Mouse (Mus musculus) neural tube, embryonic 13.5 days (tissue): ENCODE measurements around the gene Kcnh8. TPM values are rescaled to one million over a fixed set of nuclear protein-coding genes. Genes with fewer than 3 reads are reported as not detected.

Experiments
- ATAC-seq: fragments of 200-750 bp; cut with Nextera tagmentation; 2 replicates; pipeline ENCODE4 v1.8.0; 2017; ENCODE audit warnings: low read depth, mild to moderate bottlenecking, moderate TSS enrichment, moderate library complexity
- H3K27ac ChIP-seq: fragments of 300-500 bp; sonication (generic); replicated peaks from 2 replicates; pipeline ENCODE4 v1.5.1; 2015; ENCODE audit warnings: moderate library complexity, mild to moderate bottlenecking, inconsistent platforms
- H3K27me3 ChIP-seq: fragments of 300-500 bp; sonication (generic); 2 replicates; pipeline ENCODE4 v1.6.1; 2015; ENCODE audit warnings: mild to moderate bottlenecking, inconsistent platforms
- H3K36me3 ChIP-seq: fragments of 300-500 bp; sonication (generic); 2 replicates; pipeline ENCODE4 v1.6.1; 2015; ENCODE audit warnings: mild to moderate bottlenecking, inconsistent platforms
- H3K4me1 ChIP-seq: fragments of 300-500 bp; sonication (generic); replicated peaks from 2 replicates; pipeline ENCODE4 v1.6.1; 2015; ENCODE audit warnings: inconsistent platforms
- H3K4me2 ChIP-seq: fragments of 300-500 bp; sonication (generic); 2 replicates; pipeline ENCODE4 v1.6.1; 2015; ENCODE audit warnings: inconsistent platforms, mild to moderate bottlenecking, moderate library complexity
- H3K4me3 ChIP-seq: fragments of 300-500 bp; sonication (generic); 2 replicates; pipeline ENCODE4 v1.5.1; 2015; ENCODE audit warnings: mild to moderate bottlenecking, inconsistent platforms
- H3K9ac ChIP-seq: fragments of 300-500 bp; sonication (generic); 2 replicates; pipeline ENCODE4 v1.6.1; 2015; ENCODE audit warnings: moderate library complexity, mild to moderate bottlenecking, inconsistent platforms
- H3K9me3 ChIP-seq: fragments of 300-500 bp; sonication (generic); 2 replicates; pipeline ENCODE4 v1.6.1; 2016; ENCODE audit warnings: inconsistent platforms
- WGBS: fragments of 180-500 bp; shearing (Covaris S2); methylation state at CpG from one replicate; pipeline ENCODE4 v1.1.7; 2015; 5-methylcytosine and 5-hydroxymethylcytosine counted together
- polyA plus RNA-seq: library from polyadenylated mRNA; unstranded; fragments of >200 nt; fragmentation: Nextera tagmentation; extraction: Ambion mirVana; gene quantifications from 2 replicates; pipeline ENCODE4 v1.2.1, GENCODE M21; 2015

The Kcnh8 gene
- polyA plus RNA-seq, 1 experiment from 2014 or later, result 4.8 TPM

DNA sequence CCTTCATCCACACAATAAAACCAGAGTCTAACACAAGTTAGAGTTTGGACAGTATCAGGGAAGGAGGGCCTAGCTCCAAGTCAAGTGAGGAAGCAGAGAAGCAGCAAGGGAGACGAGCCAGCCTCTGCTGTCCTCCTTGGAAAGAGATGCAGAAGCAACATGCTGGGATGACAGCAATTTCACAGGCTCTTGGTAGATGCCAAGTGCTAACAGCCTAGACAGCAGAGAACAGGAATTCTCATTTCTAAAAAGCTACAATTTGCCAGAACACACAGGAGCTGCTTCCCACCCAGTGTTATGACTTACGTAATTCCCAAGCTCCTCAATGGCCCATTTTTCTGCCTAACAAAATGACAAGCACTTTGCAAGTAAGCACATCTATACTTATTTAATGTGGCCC lies 277.5 kb downstream of the Kcnh8 start:
- Histone ChIP-seq H3K9ac (no peak overlapping the region), H3K4me1 (no peaks in the 10 kb centered on the region), H3K27ac (no peak overlapping the region), H3K9me3 (no peaks in the 10 kb centered on the region), H3K4me3 (no peak overlapping the region), H3K27me3 (no peaks in the 10 kb centered on the region), H3K4me2 (no peak overlapping the region), H3K36me3 (no peaks in the 10 kb centered on the region)
- ATAC-seq, result no peak
- 78% methylated on average over 2 of the region's 2 CpGs for WGBS

DNA sequence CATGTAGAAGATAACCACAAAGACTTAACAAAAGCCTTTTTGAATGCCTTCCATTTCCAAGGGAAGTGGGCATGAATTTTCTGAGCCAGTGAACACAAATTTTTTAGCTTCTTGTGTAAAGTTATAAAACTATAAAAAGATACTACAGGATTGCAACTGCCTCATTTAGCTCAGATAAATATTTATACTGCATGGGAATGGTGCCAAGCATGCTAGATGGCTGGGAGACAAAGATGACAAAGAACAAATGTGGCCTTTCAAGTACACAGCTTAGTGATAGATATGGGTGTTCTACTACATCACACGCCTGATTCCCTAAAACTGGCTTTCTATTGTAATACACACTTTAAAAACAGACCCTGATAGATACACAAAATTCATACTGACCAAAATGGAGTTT lies 282.7 kb downstream of the Kcnh8 start:
- H3K9me3 ChIP-seq, result no peaks in the 10 kb centered on the region
- ATAC-seq, result no peak
- WGBS, result 87% methylated on average over 1 of the region's 1 CpGs
- H3K36me3 ChIP-seq, result no peaks in the 10 kb centered on the region
- no peak overlapping the region for H3K4me2 ChIP-seq
- no peak overlapping the region for H3K9ac ChIP-seq
- H3K4me1 ChIP-seq, result no peaks in the 10 kb centered on the region
- H3K4me3 ChIP-seq, result no peak overlapping the region
- no peaks in the 10 kb centered on the region for H3K27me3 ChIP-seq
- no peak overlapping the region for H3K27ac ChIP-seq

- ATAC-seq, result no peak
- no peaks in the 10 kb centered on the region for H3K27me3 ChIP-seq
- no peak overlapping the region for H3K9ac ChIP-seq
- no peak overlapping the region for H3K4me3 ChIP-seq
- no peaks in the 10 kb centered on the region for H3K9me3 ChIP-seq
- no peaks in the 10 kb centered on the region for H3K4me1 ChIP-seq
- no peaks in the 10 kb centered on the region for H3K36me3 ChIP-seq
- WGBS, result 78% methylated on average over 3 of the region's 3 CpGs
- H3K27ac ChIP-seq, result no peak overlapping the region
- H3K4me2 ChIP-seq, result no peak overlapping the region
Measured at GRCm38 (mm10) chr17:52920519-52921106, 318.1 kb downstream of the Kcnh8 start.

GRCm38 (mm10) chr17:52943966-52944365 lies 341.5 kb downstream of the Kcnh8 start:
- no peak overlapping the region for H3K4me3 ChIP-seq
- no peaks in the 10 kb centered on the region for H3K36me3 ChIP-seq
- no peak overlapping the region for H3K27ac ChIP-seq
- H3K4me1 ChIP-seq, result no peaks in the 10 kb centered on the region
- no peak overlapping the region for H3K4me2 ChIP-seq
- no peak for ATAC-seq
- H3K27me3 ChIP-seq, result no peaks in the 10 kb centered on the region
- no peaks in the 10 kb centered on the region for H3K9me3 ChIP-seq
- no peak overlapping the region for H3K9ac ChIP-seq

- WGBS, result 88% methylated on average over 1 of the region's 1 CpGs
Measured at GRCm38 (mm10) chr17:52972735-52973134, 370.2 kb downstream of the Kcnh8 start.

DNA sequence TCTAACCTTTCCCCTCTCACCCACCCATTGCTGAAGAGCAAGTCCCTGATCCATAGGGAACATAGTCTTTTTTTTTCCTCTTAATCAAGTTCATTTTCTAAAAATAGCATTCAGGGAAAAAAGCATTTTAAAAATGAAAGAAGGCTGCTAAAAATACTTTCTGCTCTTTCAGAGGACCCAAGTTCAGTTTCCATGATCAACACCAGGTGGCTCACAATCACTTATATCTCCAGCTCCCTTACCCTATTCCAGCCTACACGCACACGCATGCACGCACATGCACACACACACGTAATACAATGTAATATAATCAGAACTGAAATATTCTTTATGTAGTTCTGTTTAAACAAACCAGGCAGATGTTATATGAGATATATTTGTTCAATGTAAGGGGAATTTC lies 378.4 kb downstream of the Kcnh8 start:
- ATAC-seq, result no peak
- Histone ChIP-seq H3K27ac (no peak overlapping the region), H3K9ac (no peak overlapping the region), H3K4me1 (no peaks in the 10 kb centered on the region), H3K4me3 (no peak overlapping the region), H3K27me3 (no peaks in the 10 kb centered on the region), H3K36me3 (peaks cover 10% of the 10 kb centered on the region; the same call in 1 of the 2 replicates), H3K4me2 (no peak overlapping the region), H3K9me3 (no peaks in the 10 kb centered on the region)
- 93% methylated on average over 4 of the region's 4 CpGs for whole genome bisulfite sequencing

More at GRCm38 (mm10) chr17:52972735-52973134, 370.2 kb downstream of the Kcnh8 start:
- H3K9ac ChIP-seq, result no peak overlapping the region
- no peak overlapping the region for H3K4me2 ChIP-seq
- no peak overlapping the region for H3K27ac ChIP-seq
- H3K9me3 ChIP-seq, result no peaks in the 10 kb centered on the region
- no peaks in the 10 kb centered on the region for H3K4me1 ChIP-seq
- H3K36me3 ChIP-seq, result peaks cover 2% of the 10 kb centered on the region; the same call in 1 of the 2 replicates
- H3K4me3 ChIP-seq, result no peak overlapping the region
- no peak for ATAC-seq
- no peaks in the 10 kb centered on the region for H3K27me3 ChIP-seq
